Mouse (Mus musculus) thymus, adult 18-20 months (tissue): Measurements from ENCODE around the gene Shisa5.
A peak's percentile ranks its signal among the peaks of the same experiment; 100 is the strongest.

ENCODE experiments used
- DNase-seq, 2 experiments: peaks; one replicate each; pipeline ENCODE4 v3.0.0; 2022; ENCODE audit warnings: mixed read lengths in 2 of 2

The Shisa5 gene

DNA sequence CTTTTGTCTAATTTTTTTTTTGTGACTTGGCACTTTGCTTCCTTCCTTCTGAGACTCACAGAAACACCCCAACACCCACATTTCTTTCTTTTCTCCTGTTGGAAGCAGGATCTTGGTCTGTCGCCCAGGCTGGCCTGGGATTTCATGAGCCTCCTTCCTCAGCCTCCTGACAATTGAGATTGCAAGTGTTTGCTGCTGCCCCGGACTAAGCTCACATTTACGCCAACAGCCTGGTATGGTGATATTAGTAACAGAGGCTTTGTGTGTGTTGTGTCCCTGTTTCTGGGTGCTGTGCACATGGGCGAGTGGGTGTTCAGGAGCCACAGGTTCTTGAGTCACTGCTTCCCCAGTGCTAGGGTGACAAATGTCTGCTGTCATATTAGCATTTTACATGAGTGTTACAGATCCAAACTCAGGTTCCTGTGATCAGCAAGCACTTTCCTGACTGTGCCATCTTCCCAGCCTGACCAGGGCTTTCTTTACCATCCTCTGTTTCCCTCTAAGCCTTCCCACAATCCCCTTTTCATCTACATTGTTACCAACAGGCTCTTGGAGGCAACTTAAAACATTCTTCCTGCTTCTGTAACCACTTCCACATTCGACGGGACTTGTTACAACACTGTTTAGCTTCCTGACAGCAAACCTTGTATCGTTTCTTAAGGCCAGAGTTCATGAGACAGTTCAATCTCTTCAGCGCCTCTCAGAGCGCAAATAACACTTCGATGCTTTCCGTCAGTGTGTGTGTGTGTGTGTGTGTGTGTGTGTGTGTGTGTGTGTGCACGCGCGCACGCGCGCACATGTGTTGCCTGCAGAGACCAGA, 15.3 kb upstream of the Shisa5 start:
- DNase-seq, result no peak

- no peak for DNase-seq
These were observed 10.8 kb upstream of the Shisa5 start for GRCm38 (mm10) chr9:109027521-109027920.

- no peak for DNase-seq
These were observed 9.9 kb upstream of the Shisa5 start for GRCm38 (mm10) chr9:109028421-109028820.

DNA sequence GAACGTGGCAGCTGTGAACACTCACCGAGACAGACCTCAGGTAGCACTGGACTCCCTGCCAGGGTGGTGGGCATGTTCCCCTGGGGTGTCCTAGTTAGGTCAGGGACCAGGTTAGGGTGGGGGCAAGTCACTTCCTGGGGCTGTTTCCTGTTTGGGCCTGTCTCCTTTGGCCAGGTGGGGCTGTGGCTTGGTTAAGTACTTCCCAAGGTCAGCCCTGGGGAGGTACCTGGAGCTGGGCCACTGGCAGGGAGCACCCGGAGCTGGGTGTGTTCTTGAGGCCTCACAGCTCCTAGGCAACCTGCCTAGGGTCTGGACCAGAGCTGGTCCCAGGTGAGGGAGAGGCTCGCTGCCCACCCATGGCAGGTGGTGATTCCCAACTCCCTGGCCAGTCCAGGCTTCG, 9.4 kb upstream of the Shisa5 start:
- DNase-seq, result no peak

- DNase-seq, result no peak
These were observed 8.1 kb upstream of the Shisa5 start for GRCm38 (mm10) chr9:109030312-109030711.

DNA sequence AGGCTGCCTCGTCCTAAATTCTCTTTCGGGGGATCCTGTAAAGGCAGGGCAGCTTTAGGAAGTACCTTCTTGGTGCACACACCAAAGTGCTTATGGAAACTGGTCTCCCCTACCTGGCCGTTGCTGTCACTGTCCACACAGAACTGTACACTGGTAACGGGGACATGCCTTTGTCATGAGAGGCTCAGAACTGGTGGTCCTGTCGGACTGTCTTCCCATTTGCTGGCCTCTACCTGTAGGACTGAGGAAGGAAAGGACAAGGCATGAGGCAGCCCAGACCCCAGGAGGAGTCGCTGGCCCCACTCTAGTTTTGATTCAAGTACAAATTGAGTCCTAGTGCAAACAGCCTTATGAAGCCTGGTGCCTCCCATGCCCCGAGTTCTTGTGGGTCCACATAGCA, 7.4 kb upstream of the Shisa5 start:
- DNase-seq, result no peak

DNA sequence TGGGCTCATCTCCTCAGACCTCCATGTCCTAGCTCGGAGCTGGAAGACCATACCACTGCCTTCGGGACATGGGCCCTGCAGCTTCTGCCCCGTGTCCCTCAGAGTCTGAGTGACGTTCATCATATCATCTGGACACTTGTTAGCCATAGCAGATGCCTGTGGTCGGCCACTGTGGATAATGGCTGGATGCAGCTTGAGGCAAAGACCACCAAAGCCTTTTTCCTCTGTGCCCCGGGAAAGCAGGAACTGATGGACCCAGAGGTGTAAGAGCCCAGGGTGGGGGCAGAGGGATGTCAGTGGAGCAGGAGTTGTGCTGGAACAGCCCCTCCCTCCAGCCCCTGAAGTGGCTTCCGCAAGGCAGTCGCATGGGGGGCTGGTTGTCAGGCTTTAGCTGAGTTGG, 6.7 kb upstream of the Shisa5 start:
- DNase-seq, result no peak

- no peak for DNase-seq
These were observed 5.9 kb upstream of the Shisa5 start for GRCm38 (mm10) chr9:109032435-109032834.

GRCm38 (mm10) chr9:109038901-109039364, 568 bp downstream of the Shisa5 start:
- no peak for DNase-seq

- DNase-seq, result no peak
These were observed 1.3 kb downstream of the Shisa5 start for GRCm38 (mm10) chr9:109039681-109040080.

GRCm38 (mm10) chr9:109040216-109040615, 1.9 kb downstream of the Shisa5 start:
- DNase-seq, result no peak

DNA sequence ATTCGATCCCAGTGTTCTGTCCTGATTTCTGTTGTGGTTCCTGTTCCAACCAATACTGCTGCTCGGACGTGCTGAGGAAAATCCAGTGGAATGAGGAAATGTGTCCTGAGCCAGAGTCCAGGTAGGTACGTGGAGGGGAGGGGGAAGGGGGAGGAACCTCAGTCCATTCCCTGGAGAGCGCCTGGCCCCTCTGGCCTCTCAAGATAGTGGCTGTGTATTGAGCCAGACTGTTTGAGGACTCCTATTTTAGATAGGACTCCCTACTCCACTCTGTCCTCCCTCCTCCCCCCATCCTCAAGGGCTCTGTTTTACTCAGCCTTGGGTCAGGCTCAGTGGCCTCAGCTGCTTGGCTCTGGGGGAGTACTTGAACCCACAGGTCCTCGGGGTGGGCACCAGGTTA, 2.5 kb downstream of the Shisa5 start:
- no peak for DNase-seq

DNA sequence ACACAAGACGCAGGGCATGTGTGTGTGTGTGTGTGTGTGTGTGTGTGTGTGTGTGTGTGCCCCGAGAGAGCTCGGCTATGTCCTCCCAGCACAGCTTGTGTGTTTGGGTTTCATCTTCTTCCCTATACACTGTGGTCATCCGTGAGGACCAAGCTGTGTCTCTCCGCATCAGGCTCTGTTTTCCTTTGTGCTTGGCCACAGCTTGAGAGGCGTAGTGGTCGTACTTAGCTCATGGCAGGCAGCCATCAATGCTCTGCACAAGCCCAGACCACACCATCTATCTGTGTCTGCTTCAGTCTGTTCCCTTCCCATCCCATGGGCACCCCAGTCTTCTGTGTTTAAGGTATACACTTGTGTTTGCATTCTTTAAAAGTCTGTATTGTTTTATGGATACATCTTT, 3.0 kb downstream of the Shisa5 start:
- DNase-seq, result no peak

DNA sequence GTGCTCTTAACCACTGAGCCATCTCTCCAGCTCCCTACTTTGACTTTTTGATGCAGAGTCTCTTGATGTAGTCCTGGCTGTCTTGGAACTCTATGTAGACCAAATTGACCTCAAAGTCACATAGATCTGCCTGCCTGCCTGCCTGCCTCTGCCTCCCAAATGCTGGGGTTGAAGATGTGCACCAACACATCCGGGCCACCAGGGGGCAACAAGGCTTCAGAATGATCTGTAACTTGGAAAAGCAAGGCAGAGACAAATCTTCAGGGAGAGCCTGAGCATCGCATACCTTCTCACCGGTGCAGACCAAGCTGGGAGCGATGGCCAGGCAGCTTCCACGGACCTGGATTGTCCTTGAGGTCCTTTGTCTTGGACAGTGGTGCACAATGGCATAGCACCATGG, 7.9 kb downstream of the Shisa5 start:
- peak; percentile 62 to 70 for DNase-seq

- DNase-seq, result no peak
These were observed 11.0 kb downstream of the Shisa5 start for GRCm38 (mm10) chr9:109049316-109049715.

DNA sequence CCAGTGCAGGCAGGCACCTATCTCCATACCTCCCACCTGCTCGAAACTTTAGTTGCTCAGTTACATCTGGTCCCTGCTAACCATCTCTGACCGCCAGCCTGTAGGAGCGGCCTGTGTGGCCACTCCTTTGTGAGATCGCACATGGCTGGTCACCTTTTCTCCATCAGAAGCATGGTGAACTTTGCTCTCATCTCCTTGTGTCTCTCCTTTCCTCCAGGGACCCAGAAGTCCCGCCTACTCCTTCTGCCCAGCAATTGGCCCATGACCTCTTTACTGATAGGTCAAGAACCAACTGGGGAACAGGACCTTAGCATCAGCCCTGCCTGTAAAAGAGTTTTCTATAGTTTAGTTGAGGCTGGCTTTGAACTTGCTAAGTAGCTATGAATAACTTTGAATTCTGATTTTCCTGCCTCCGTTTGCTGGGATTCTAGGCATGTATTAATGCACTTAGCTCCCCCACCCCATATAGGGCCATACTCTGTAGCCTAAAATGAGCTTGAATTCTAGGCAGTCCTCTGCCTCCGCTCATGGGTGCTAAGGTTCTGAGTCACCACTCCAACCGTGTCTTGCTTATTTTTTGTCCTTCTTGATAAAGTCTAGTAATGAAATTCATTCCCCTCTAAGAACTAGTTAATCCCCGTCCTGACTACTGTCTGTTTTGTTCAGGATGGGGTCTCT, 11.8 kb downstream of the Shisa5 start:
- DNase-seq, result no peak

GRCm38 (mm10) chr9:109050674-109050997, 12.3 kb downstream of the Shisa5 start:
- no peak for DNase-seq

GRCm38 (mm10) chr9:109051011-109051501, 12.7 kb downstream of the Shisa5 start:
- peak in 1 of 2 experiments; percentile 44 for DNase-seq

- DNase-seq, result peak in 1 of 2 experiments; percentile 30
These were observed 13.5 kb downstream of the Shisa5 start for GRCm38 (mm10) chr9:109051651-109052489.

DNA sequence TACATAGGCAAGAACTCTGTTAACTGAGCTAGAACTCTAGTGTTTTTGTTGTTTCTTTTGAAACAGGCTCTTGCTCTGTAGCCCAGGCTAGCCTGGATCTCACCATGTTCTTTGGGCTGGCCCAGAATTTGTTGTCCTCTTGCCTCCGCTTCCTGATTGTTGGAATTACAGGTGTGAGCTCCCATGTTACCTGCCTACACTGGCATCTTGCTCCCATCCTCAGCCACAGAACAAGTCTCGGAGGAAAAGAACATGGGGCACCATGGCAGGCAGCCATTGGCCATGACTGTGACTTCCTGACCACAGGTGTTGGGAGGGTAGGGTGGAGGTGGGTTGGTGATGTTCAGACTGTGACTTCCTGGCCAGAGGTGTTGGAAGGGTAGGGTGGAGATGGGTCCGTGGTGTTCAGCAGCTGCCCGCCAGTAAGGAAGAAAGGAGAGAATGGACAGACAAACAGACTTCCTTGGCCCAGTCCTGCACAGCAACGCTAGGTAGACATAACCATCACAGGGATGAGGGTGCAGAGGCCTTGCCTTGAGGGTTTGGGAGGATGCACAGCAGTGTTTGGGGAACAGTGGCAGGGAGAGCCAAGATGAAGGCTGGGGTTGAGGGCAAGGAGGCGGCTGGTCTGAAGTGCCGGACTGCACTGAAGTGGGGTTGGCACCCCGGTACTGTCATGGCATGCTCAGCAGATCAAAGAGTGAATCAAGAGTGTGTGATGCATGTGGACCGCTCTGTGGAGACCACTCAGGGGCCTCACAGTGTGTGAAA, 14.3 kb downstream of the Shisa5 start:
- DNase-seq, result peak in 1 of 2 experiments; percentile 50

- no peak for DNase-seq
These were observed 15.0 kb downstream of the Shisa5 start for GRCm38 (mm10) chr9:109053366-109053765.

DNA sequence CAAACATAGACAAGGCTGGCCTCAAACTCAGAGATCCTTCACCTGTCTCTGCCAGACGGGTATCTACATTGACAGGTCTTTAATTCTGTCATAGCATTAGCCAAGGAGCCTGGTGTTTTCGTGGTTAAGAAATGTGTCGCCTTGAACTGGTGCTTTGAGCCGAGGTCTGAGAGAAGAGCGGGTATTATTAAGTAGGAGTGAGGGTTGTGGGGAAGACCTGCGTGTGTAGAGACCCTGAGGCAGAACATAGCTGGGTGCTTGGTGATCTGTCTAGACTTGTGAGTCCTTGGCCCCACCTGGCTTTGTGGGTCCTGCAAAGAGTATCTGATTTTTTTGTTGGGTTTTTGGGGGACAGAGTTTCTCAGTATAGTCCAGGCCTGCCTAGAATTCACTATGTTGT, 15.5 kb downstream of the Shisa5 start:
- DNase-seq, result no peak
